Mouse (Mus musculus) thymus, postnatal 36 days (tissue): ENCODE data around the gene Relt.

ENCODE experiments used
- DNase-seq, 2 experiments: peaks; one replicate each; pipeline ENCODE4 v3.0.0; 2022; ENCODE audit warnings: mixed read lengths in 2 of 2

Gene Relt

DNA sequence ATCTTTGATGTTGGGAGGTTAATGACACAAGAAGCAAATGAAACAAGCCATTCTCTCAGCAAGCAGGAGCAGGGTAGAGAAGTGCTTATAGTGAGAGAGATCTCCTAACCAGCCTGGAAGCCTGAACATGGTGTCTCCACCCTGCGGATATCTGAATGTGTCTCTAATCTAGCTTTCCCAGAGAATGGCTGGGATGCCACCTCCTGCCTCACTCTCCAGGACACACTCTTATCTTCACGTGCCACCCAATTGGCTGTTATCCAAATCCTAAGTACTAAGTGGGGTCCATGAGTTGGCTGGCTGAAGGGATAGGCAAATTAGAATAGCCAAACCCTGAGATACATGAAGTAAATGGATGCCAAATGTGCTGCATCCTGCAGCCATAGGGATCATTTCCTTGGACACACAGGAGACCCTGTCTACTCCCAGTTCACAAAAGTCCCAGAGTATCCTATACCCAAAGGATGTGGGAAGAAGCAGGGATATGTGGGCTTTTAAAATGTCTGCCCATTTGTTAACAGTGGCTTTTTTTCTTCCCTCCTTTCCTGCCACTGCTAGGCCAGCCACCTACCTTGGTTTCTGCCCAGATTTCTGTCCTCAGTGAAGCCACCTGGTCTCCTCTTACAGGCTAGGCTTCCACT, 18.7 kb downstream of the Relt start:
- no peak for DNase-seq

DNA sequence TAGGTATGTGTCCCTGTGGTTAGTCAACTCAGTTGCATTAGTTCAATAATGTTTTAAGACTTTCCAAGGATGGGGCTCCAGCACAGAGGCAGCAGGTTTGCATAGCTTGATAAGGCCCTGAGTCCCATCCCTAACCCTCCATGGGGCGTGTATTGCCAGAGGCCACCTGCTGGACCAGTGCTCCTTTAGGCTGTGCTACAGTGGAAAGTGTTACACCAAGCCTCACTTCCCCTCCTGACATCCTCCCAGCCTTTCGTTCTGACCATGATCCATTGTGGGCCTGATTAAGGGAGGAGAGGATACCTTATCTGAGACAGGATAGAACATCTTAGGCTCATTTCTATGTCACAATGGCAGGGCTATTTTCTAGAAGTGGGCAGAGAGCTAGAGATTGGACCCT, 19.4 kb downstream of the Relt start:
- DNase-seq: no peak

DNA sequence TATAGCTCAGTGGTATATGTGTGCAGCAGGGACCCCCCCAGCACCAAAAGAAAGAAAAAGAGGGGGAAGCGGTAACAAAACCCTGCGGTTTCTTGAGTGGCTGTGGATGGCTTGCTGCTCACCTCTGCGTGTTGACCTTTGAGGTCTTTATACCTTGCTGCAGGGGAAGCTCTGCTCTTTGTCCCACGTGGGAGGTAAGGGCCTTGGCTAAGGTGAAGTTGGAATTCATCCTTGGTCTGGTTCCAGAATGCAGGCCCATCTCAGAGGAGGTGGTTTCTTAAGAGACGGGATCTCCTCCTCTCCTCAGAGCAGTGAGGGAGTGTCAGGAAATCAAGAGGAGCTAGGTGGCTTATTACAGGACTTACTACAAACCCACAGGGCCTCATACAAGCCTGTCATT, 21.1 kb downstream of the Relt start:
- no peak for DNase-seq

DNA sequence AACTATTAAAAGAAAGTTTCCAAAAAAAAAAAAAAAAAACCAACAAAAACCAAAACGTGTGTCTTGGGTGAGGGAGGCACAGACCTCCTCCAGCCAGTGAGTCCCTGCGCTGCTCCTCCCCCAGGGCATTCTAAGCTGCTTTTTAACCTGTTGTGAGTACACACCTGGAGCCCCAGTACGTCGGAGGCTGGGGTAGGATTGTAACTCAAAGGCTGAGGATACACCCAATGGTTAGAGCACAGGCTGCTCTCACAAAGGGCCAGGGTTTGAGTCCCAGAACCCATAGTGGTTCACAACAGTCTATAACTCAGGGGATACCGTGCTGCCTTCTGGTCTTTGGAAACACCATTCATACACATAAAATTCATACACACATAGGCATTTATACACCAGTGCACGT, 21.6 kb downstream of the Relt start:
- DNase-seq: no peak

DNA sequence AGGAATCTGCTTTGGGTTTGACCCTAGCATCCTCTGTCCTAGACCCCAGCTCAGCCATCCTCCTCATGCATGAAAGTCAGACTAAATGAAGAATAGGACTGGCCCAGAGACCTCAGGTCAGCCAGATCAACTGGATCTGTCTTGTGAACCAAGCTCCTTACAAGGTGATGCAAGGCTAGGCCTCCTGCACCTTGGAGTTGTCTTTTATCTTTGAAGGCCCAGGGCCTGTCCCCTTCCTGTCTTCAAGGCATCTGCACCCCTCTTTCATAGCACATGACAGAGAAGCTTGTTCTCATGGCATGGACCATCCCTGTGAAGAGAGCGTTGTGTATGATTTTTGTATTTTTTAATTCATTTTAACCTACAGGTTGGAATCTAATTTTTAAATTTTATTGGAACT, 22.3 kb downstream of the Relt start:
- no peak for DNase-seq

DNA sequence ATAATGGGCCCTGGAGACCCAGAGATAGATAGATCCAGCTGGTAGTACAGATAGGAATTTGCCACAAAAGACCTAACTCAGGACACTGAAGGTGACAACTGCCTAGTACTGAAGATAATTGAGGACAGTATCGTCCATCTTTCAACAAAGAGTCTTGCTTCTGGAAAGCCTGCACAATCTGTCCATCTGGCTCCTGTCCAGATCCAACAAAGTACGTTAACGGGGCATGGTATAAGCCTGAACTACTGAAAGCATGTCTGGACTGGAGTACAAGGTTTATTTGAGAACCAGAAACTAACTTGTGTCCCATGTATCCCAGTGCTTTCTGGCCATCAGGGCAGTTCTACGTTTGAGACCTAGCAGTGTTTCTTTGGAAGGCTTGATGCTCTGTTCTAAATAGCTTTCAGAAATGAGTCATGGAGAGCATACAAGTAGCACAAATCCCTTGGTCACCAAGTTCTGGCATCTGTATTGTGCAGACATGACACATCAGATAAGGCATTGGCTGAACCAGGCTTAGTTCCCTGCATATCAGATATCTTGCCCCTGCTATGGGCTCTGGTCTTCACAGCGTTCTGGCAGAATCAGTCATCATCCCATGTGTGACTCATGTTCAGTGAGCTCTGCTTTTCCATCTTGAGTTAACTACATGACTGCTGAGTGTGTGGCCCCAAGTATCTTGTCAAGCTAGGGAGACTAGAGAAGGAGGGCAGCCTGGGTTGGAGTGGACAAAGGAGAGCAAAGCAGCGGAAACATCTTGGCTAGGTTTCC, 23.4 kb downstream of the Relt start:
- DNase-seq: no peak

DNA sequence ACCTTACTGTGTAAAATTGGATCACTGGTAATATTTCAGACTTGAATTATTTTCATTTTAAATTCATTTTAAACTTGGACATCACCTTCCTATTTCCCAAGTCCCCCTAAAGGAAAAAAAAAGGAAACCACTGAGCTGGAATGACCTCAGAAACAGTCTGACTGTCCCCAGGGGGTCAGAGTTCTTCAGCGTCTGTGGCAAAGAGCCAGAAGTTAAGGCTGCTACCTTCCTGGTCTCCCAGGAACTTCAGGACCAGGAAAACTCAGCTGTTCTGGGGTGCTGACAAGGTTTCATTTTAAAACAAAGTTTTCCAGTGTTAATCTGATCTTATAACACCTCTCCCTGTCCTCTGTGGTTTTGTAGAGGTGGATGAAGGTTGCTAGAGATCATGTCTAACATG, 25.5 kb downstream of the Relt start:
- no peak for DNase-seq

DNA sequence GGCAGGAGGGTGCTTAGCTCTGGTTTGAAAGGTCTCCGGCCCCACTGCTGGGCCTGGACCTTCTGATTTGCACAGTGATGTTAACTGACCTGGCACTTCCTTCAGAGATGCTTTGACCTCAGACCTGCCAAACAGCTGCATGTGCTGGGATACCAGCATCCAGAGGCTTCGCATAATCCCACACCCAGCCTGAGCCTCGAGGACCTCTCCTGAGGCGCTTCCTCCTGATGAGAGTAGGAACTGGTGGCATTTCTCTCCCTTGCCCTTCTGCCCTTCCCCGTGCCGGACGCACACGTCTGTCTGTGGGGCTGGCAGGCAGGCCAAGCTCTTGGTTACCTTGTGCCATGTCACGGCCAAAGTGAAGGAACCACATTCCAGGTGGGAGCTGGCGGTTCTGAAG, 26.6 kb downstream of the Relt start:
- no peak for DNase-seq

DNA sequence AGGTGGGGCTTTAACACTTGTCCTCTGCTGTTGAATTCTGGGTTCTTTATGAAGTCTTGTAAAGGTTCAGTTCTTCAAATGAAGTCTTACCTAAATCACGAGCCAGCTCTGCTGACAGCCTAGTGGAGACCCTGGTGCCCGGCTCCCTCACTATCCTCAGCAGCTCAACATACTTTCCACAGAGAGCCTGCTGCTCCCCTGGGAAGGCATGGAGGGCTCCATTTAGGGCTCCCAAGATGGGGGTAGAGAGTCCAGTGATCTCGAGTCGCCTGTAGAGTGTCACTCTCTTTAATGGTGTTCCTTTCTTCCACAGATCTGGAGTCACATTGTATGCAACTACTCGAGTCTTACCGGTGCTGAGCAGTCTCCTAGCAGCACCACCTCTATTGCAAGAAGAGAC, 27.5 kb downstream of the Relt start:
- DNase-seq: no peak

DNA sequence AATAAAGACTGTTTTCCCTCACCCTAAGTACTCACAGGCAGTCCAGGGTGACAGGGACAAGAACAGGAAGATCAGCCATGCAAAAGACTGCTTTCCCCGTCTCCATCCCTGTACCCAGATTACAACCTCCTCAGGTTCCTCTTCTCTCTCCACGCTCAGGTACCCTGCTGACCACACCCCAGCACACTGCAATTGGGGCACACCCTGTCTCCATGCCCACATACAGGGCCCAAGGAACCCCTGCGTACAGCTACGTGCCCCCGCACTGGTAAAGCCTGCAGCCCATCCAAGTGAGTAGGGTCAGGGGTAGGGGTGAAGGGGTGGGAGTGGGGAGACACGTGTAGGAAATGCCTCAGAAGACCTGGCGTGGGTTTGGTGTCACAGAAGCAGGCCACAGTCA, 28.1 kb downstream of the Relt start:
- no peak for DNase-seq

DNA sequence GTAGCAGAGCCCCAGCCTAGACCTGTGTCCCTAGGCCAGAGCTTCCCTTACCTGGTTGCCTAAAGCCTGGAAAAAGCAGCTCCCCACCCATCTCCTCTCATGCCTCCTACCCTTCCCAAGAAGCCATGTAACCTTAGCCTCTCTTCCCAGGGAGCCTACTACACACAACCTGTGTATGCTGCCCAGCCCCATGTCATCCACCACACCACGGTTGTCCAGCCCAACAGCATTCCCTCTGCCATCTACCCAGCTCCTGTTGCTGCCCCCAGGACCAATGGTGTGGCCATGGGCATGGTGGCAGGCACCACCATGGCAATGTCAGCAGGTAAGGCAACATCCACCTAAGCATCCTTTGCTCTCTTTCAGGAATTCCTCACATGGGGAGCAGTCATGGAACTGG, 29.4 kb downstream of the Relt start:
- no peak for DNase-seq

DNA sequence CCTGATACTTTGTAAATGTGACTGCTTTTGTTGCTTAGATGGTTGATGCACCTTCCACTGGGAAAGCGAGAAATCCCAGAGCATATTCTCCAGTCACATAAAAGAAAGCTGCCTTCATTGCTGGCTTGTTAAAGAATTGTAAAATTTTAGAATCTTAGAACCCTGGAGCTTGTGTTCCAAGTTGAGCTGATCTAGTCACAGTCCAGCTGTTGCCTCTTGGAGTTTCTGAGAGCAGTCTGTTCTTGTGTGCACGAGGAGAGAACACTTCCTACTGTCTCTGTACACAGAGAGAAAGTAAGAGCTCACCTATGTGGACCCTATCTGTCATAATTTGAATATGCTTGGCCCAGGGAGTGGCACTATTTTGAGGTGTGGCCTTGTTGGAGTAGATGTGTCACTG, 34.7 kb downstream of the Relt start:
- no peak for DNase-seq

DNA sequence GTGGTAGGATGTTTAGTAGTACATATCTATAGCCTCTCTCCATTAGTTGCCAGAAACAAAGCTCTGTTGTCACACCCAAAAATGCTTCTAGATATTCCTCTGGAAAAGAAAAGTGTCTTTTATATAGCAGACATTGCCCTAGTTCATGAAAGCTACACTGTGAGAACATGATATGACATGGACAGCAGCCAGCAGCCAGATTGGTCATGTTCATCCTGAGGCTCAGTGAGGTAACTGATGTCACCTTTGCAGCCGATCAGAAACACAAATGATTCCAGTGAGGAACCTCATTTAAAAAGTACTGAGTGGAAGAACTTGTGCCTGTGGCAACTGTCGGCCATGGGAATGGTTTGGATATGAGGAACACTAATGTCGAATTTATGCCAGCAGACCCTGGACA, 38.6 kb downstream of the Relt start:
- DNase-seq: no peak

DNA sequence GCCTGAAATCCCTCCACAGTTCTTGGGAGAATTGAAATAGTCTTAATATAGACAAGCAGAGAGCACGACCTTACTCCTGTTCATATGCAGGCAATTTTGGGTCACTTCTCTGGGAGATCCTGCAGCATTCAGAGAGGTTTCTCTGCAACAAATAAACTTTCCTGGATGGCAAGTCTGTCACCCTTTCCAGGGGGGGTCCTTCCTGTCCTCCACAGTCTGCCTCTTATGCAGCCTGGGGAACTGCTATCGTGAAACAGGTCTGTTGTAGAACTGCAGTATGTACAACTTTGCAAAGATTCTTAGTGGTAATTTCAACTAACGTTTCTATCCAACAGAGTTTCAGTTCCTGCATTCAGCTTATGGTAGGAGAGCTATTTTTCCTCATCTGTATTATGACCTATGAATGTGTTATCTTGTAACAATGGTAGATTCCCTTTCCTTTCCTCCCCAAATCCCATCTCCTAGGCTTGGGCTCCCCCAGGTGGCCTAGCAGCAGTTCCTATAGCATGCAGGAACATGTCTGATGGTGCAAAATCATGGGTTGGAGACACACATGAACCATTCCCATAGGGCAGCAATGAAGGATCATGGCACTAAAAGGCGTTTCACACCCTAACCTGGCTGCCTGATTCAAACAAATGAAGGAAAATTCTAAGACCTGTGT, 44.7 kb downstream of the Relt start:
- peak in 1 of 2 experiments; percentile 24 for DNase-seq

DNA sequence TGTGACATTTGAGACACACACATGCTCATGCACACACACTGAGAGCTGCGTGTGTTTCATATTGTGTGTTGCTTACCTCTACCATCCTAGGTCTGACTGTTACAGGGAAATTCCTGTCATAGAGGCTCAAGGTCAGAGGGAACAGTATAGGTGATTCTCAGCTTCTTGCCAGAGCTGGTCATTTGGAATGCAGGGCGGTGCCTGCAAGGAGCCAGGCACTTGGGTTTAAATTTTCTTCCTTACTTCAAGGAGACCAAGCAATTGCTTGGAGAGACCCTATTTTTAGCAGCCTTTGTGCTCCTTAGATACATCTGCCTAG, 45.8 kb downstream of the Relt start:
- DNase-seq: no peak

DNA sequence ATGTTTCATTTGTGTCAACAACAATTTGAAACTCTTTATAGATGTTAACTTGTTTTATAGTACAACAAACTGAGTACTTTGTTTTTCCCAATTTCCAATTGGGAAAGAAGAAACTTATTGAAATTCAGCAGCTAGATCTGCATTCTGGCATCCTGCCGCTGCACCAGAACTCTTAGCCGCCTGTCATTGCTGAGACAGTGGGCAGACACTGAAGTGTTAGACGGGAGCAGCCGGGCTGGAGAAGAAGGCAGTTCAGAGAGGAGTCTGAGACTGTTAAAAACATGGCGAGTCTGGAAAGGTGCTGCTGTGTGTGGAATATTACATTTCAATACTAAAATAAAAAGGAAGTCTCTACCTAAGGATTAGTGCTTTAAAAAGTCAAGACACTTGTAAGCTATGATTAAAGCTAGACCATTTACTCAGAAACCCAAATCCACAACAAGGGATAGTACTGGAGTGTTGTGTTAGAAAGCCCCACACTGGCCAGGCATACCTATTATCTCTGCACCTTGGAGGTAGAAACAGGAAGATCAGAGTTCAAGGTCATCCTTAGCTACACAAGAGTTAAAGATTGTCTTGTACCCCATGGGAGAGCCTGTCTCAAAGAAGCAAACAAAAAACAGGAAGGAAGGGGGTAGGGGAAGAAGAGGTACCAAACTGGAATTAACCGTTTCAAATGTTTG, 46.3 kb downstream of the Relt start:
- DNase-seq: no peak

DNA sequence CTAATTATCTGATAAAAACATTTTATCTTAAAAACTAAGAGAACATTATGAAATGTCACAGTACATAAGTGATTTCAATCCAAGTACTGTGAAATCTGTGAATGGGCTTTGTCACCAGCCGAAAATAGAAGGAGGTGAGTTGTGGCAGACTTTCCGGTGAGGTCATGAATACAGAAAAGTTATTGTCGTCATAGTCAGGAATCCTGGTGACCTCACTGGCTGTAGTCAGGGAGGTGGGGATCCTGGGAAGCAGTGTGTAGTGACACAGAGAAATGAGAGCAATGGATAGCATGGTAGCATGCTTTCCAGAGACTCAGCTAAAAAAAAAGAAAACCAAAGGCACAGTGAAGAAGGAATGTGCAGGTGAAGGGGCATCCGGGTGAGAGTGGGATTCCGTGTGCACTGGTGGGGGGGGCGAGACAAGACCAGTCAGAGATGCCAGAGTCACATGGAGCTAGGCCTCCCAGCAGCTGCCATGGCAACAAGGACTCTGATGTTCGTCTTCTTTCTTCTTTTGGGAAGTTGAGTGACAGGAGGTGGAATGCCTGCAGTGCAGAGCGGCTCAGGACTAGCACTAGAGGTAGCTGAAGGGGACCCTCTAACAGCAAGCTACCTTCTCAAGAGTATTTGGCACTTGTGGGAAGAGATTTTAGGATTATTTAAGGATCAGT, 47.2 kb downstream of the Relt start:
- DNase-seq: no peak

DNA sequence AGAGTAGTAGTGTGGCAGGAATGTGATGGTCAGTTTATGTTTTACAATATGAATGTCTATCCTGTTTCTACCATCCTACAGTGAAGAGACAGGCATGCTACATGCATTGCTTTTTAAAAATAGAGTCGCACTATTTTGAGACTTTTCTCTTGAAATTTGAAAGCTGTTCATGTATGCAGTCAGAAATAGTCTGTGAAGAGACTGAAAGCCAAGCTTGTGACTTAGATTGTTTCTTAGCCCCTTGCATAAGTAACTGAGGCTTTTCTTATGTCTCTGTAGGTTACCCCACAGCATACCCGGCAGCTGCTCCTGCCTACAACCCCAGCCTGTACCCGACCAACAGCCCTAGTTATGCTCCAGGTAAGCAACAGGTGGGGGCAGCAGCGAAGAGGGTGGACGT, 50.6 kb downstream of the Relt start:
- DNase-seq: no peak

DNA sequence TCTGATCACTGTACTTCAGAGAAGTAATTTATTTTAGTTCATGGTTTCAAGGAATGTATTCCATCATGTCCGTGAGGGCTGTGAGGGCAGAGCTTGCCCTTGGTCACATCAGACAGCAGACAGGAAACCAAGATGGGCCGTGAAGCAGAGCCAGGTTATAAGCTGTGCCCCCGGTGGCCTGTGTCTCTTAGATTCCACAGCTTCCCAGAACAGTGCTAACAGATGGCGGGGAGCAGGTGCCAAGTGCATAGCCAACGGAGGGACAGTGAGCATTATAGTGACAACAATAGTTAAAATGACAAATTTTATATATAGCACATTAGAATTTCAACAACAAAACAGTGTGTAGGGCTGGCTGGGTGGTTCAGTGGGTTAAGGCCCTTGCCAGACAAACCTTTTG, 51.3 kb downstream of the Relt start:
- no peak for DNase-seq

DNA sequence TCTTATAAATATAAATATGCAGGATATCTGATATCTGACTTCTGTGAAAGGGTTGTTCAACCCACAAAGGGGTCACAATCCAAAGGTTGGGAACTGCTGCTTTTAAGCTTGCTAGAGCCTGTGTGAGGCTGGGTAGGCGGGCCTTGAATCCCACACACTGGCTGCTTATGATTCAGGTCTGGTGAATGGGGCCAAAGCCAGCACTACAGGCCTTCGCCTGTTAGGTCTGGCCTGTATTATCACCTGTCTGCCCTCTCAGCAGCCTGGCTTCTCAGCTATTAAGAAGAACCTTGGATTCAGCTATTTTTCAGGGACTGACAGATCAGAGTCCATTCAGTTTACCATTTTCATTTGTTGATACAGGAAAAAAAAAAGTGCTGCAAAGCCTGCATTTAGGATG, 57.9 kb downstream of the Relt start:
- DNase-seq: no peak

DNA sequence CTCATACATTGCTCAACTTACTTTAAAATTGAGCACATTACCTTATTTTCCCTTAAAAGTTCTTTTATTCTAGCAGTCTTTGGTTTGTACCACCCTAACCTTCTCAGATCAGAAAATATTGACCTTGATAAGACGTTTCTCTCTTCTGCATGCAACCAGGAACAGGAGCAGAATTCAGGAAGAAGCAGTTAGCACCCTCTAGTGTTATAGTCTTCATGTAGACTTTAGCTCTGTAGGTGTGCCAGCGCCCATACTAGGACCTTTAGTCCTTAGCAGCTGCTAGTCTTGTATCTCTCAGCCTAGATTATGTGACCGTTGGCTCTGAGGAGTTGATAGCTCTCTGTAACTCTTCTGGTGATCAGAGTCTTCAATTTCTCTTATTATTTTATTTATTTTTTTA, 64.4 kb downstream of the Relt start:
- no peak for DNase-seq
